Comparison of ENCODE assay signal across 8 mouse cellular contexts in genomic region chr4:141545071-141545742, GRCm38 (mm10). TPM values are rescaled to one million over a fixed set of nuclear protein-coding genes. Genes with fewer than 3 reads are reported as not detected.
DNase-seq lines count a peak whose midpoint lies in the region; ATAC-seq and TF ChIP-seq lines count a peak whose summit lies in the region.

No protein-coding gene starts in this region.

- CTCF ChIA-PET in Patski (lab: Charles Lee) = interaction anchor here (3.4 kb wide), 1 partner anchor 11 kb away, joined by 14 read pairs; no protein-coding TSS in a partner anchor

- POLR2A ChIA-PET in Patski (lab: Charles Lee) = interaction anchor here (0.6 to 0.8 kb wide), 2 partner anchors 8 to 90 kb away, joined by 3 read pairs; no protein-coding TSS in a partner anchor

- in situ Hi-C loops in Patski (cut with MboI; ENCODE audit: low pct_unique_long_range_greater_than_20kb) = no loop called here

- peak; percentile 37 for ATAC-seq in Patski
- ATAC-seq in frontal cortex, adult (ENCODE audit: low TSS enrichment) = 0 out of 2 replicates have a peak, but pooled peaks have one; percentile 9

- no peak for DNase-seq in Patski (ENCODE audit: low read depth, low spot score)
- DNase-seq in cerebellum, adult 9-11 months = peak; percentile 90
- peak; percentile 82 for DNase-seq in heart, postnatal 4 days
- peak; percentile 49 to 68 for DNase-seq in layer of hippocampus, postnatal 10 days (ENCODE audit: low spot score in 2 of 2)
- DNase-seq in lung, postnatal 14 days = peak; percentile 75
- DNase-seq in right cerebral cortex, adult 18-20 months = peak; percentile 58
- peak; percentile 64 for DNase-seq in urinary bladder, adult 2 months (ENCODE audit: low spot score)

- no peaks in the 10 kb centered on the region for H3K27me3 ChIP-seq in Patski

- TF ChIP-seq CTCF in Patski (IDR thresholded peaks at IDR 0.05) = no peak

RNA-seq across cellular contexts. Expression of gene Spen, which starts 6.8 kb away (rescaled TPM):
- 31.8 TPM for polyA plus RNA-seq in Patski (2021)
- total RNA-seq in heart, postnatal 4 days (2021) = 10 to 100 TPM; 33.7 to 34.9 TPM
- 10 to 100 TPM; 62.9 to 64.5 TPM for total RNA-seq in layer of hippocampus, postnatal 10 days (2021)
- 3.5 and 10.7 TPM in 2 replicates for polyA plus RNA-seq in urinary bladder, adult 2 months (2012; rRNA removed)
